Mouse (Mus musculus) MEL (cell line): ENCODE measurements at regions not wholly inside any gene's neighbourhood (a gene's known extent, or its start where the extent isn't known, plus 50 kb on each side); places are given as distances from the start of the nearest gene placed in this dataset.

Experiments
- DNase-seq: peaks from one replicate; pipeline ENCODE4 v3.0.0; 2011; ENCODE audit warnings: low read depth, low spot score
- H3K27ac ChIP-seq: 2 replicates; pipeline ENCODE4 v1.5.1; 2012; ENCODE audit warnings: low read depth, mild to moderate bottlenecking, control low read depth, low read length, moderate library complexity; ENCODE audit not compliant: control insufficient read depth
- H3K27me3 ChIP-seq, 2 experiments: fragments of 150-350 bp in 1 of 2; sonication (generic) in 1 of 2; 2 replicates each; pipeline ENCODE4 v1.6.1; 2012; ENCODE audit warnings: low read length in 2 of 2, mild to moderate bottlenecking in 2 of 2, improper control_type of control experiment in 1 of 2, moderate library complexity in 1 of 2; ENCODE audit not compliant: insufficient read depth in 2 of 2, control insufficient read depth in 1 of 2
- H3K36me3 ChIP-seq, 2 experiments: 2 replicates each; pipeline ENCODE4 v1.6.1; 2012 to 2014; ENCODE audit warnings: low read length in 2 of 2, improper control_type of control experiment in 1 of 2, inconsistent platforms in 1 of 2, mild to moderate bottlenecking in 1 of 2; ENCODE audit not compliant: insufficient read depth in 2 of 2, control insufficient read depth in 1 of 2
- H3K4me1 ChIP-seq, 2 experiments: fragments of 150-350 bp in 1 of 2; sonication (generic) in 1 of 2; 2 replicates each; pipeline ENCODE4 v1.6.1; 2012; ENCODE audit warnings: low read length in 2 of 2, improper control_type of control experiment in 1 of 2, mild to moderate bottlenecking in 1 of 2; ENCODE audit not compliant: insufficient read depth in 2 of 2, control insufficient read depth in 1 of 2
- H3K4me3 ChIP-seq, 2 experiments: fragments of 150-350 bp in 1 of 2; sonication (generic) in 1 of 2; 2 replicates each; pipeline ENCODE4 v1.5.1; 2012; ENCODE audit warnings: low read depth in 2 of 2, low read length in 2 of 2, mild to moderate bottlenecking in 2 of 2, moderate library complexity in 2 of 2, control low read depth in 1 of 2, improper control_type of control experiment in 1 of 2; ENCODE audit not compliant: control insufficient read depth in 1 of 2, insufficient read depth in 1 of 2
- H3K79me2 ChIP-seq: 2 replicates; pipeline ENCODE4 v1.6.1; 2012; ENCODE audit warnings: mild to moderate bottlenecking, low read length, moderate library complexity; ENCODE audit not compliant: control insufficient read depth, poor library complexity, insufficient read depth
- H3K9ac ChIP-seq: 2 replicates; pipeline ENCODE4 v1.6.1; 2012; ENCODE audit warnings: low read depth, mild to moderate bottlenecking, control low read depth, low read length, moderate library complexity; ENCODE audit not compliant: control insufficient read depth, poor library complexity, severe bottlenecking
- H3K9me3 ChIP-seq: fragments of 150-350 bp; sonication (generic); replicated peaks from 2 replicates; pipeline ENCODE4 v1.6.1; 2012; ENCODE audit warnings: mild to moderate bottlenecking, low read length, improper control_type of control experiment, moderate library complexity; ENCODE audit not compliant: insufficient read depth
- E2F4 ChIP-seq: IDR thresholded peaks from 2 replicates; pipeline ENCODE4 v1.6.1; 2011; ENCODE audit warnings: low read depth, low read length, improper control_type of control experiment, borderline replicate concordance
- ELF1 ChIP-seq: IDR thresholded peaks from 2 replicates; pipeline ENCODE4 v1.6.1; 2014; ENCODE audit warnings: low read depth, mild to moderate bottlenecking, inconsistent platforms, low read length, improper control_type of control experiment, moderate library complexity
- ETS1 ChIP-seq: IDR thresholded peaks from 2 replicates; pipeline ENCODE4 v1.6.1; 2012; ENCODE audit warnings: low read depth, mild to moderate bottlenecking, inconsistent platforms, low read length, improper control_type of control experiment, moderate library complexity
- GABPA ChIP-seq: IDR thresholded peaks from 2 replicates; pipeline ENCODE4 v1.6.1; 2012; ENCODE audit warnings: low read depth, mild to moderate bottlenecking, inconsistent platforms, low read length, improper control_type of control experiment, moderate library complexity
- GATA1 ChIP-seq: IDR thresholded peaks from 2 replicates; pipeline ENCODE4 v1.6.1; 2011; ENCODE audit warnings: low read depth, low read length, improper control_type of control experiment
- JUND ChIP-seq: IDR thresholded peaks from 2 replicates; pipeline ENCODE4 v1.6.1; 2011; ENCODE audit warnings: low read depth, mild to moderate bottlenecking, improper control_type of control experiment, low read length
- KAT2A ChIP-seq: conservative IDR thresholded peaks from 2 replicates; pipeline ENCODE4 v1.6.1; 2012; ENCODE audit warnings: low read depth, low read length, improper control_type of control experiment, inconsistent platforms
- MAFK ChIP-seq: IDR thresholded peaks from 2 replicates; pipeline ENCODE4 v1.6.1; 2011; ENCODE audit warnings: low read depth, mild to moderate bottlenecking, low read length, improper control_type of control experiment, borderline replicate concordance
- MAZ ChIP-seq: IDR thresholded peaks from 2 replicates; pipeline ENCODE4 v1.6.1; 2012; ENCODE audit warnings: low read depth, mild to moderate bottlenecking, inconsistent platforms, low read length, improper control_type of control experiment
- MEF2A ChIP-seq: IDR thresholded peaks from 2 replicates; pipeline ENCODE4 v1.6.1; 2014; ENCODE audit warnings: low read depth, mild to moderate bottlenecking, inconsistent platforms, low read length, improper control_type of control experiment; ENCODE audit not compliant: poor library complexity, insufficient replicate concordance, severe bottlenecking; ENCODE audit errors: extremely low read depth
- MYB ChIP-seq: IDR thresholded peaks from 2 replicates; pipeline ENCODE4 v1.6.1; 2011; ENCODE audit warnings: mild to moderate bottlenecking, low read depth, low read length, improper control_type of control experiment
- MYC ChIP-seq: IDR thresholded peaks from 2 replicates; pipeline ENCODE4 v1.6.1; 2011; ENCODE audit warnings: low read depth, mild to moderate bottlenecking, low read length, improper control_type of control experiment, moderate library complexity
- NRF1 ChIP-seq: IDR thresholded peaks from 2 replicates; pipeline ENCODE4 v1.6.1; 2014; ENCODE audit warnings: low read depth, mild to moderate bottlenecking, inconsistent platforms, low read length, improper control_type of control experiment, moderate library complexity; ENCODE audit not compliant: poor library complexity, insufficient read depth, severe bottlenecking
- POLR2A ChIP-seq, 2 experiments: IDR thresholded peaks; 2 replicates each; pipeline ENCODE4 v1.6.1; 2011 to 2012; ENCODE audit warnings: low read length in 2 of 2, mild to moderate bottlenecking in 2 of 2, control low read depth in 1 of 2, improper control_type of control experiment in 1 of 2, low read depth in 1 of 2, moderate library complexity in 1 of 2; ENCODE audit not compliant: control insufficient read depth in 1 of 2, insufficient read depth in 1 of 2, poor library complexity in 1 of 2
- POLR2AphosphoS2 ChIP-seq: IDR thresholded peaks from 2 replicates; pipeline ENCODE4 v1.6.1; 2011; ENCODE audit warnings: low read length, improper control_type of control experiment
- POLR2AphosphoS5 ChIP-seq: IDR thresholded peaks from 2 replicates; pipeline ENCODE4 v1.6.1; 2012; ENCODE audit warnings: low read depth, borderline replicate concordance, mild to moderate bottlenecking, inconsistent platforms, low read length, moderate library complexity, mixed read lengths
- RCOR1 ChIP-seq: IDR thresholded peaks from 2 replicates; pipeline ENCODE4 v1.6.1; 2012; ENCODE audit warnings: low read depth, mild to moderate bottlenecking, inconsistent platforms, low read length, improper control_type of control experiment
- SIN3A ChIP-seq: IDR thresholded peaks from 2 replicates; pipeline ENCODE4 v1.6.1; 2012; ENCODE audit warnings: low read length, improper control_type of control experiment, inconsistent platforms
- SMC3 ChIP-seq: IDR thresholded peaks from 2 replicates; pipeline ENCODE4 v1.6.1; 2011; ENCODE audit warnings: low read depth, low read length, improper control_type of control experiment
- TCF12 ChIP-seq: IDR thresholded peaks from 2 replicates; pipeline ENCODE4 v1.6.1; 2014; ENCODE audit warnings: low read depth, mild to moderate bottlenecking, inconsistent platforms, low read length, improper control_type of control experiment, moderate library complexity
- USF1 ChIP-seq: IDR thresholded peaks from 2 replicates; pipeline ENCODE4 v1.6.1; 2014; ENCODE audit warnings: low read depth, mild to moderate bottlenecking, inconsistent platforms, low read length, improper control_type of control experiment, moderate library complexity
- USF2 ChIP-seq, 2 experiments: IDR thresholded peaks; 2 replicates each; pipeline ENCODE4 v1.6.1; 2011 to 2012; ENCODE audit warnings: improper control_type of control experiment in 2 of 2, low read length in 2 of 2, borderline replicate concordance in 1 of 2, inconsistent platforms in 1 of 2, low read depth in 1 of 2, mild to moderate bottlenecking in 1 of 2; ENCODE audit not compliant: insufficient read depth in 1 of 2
- ZC3H11A ChIP-seq: IDR thresholded peaks from 2 replicates; pipeline ENCODE4 v1.6.1; 2012; ENCODE audit warnings: low read depth, mild to moderate bottlenecking, inconsistent platforms, low read length, improper control_type of control experiment
- ZKSCAN1 ChIP-seq: IDR thresholded peaks from 2 replicates; pipeline ENCODE4 v1.6.1; 2012; ENCODE audit warnings: low read depth, mild to moderate bottlenecking, inconsistent platforms, low read length, improper control_type of control experiment, moderate library complexity
- ZMIZ1 ChIP-seq: IDR thresholded peaks from 2 replicates; pipeline ENCODE4 v1.6.1; 2012; ENCODE audit warnings: low read depth, mild to moderate bottlenecking, inconsistent platforms, low read length, improper control_type of control experiment, moderate library complexity
- ZNF384 ChIP-seq: IDR thresholded peaks from 2 replicates; pipeline ENCODE4 v1.6.1; 2012; ENCODE audit warnings: low read depth, mild to moderate bottlenecking, inconsistent platforms, low read length, improper control_type of control experiment

- TF ChIP-seq NRF1, result no peak
- TF ChIP-seq KAT2A, result no peak
- TF ChIP-seq ZKSCAN1, result no peak
- no peak for TF ChIP-seq MAZ
- TF ChIP-seq MAFK, result no peak
- TF ChIP-seq USF1, result no peak
- no peak for TF ChIP-seq POLR2AphosphoS2
- TF ChIP-seq ZC3H11A, result no peak
- no peak for TF ChIP-seq ZNF384
- TF ChIP-seq POLR2A (IDR thresholded peaks at IDR 0.05; ENCODE audit: control insufficient read depth in 1 of 2, insufficient read depth in 1 of 2, low read depth in 1 of 2, low read length in 2 of 2, poor library complexity in 1 of 2), result no peak
- TF ChIP-seq MEF2A, result no peak
- no peak for TF ChIP-seq GATA1
- TF ChIP-seq SMC3, result no peak
- no peak for TF ChIP-seq ZMIZ1
- TF ChIP-seq MYC, result no peak
- TF ChIP-seq POLR2AphosphoS5, result no peak
- TF ChIP-seq E2F4, result no peak
- no peak for TF ChIP-seq MYB
- TF ChIP-seq RCOR1, result no peak
- no peaks in the 10 kb centered on the region for H3K27me3 ChIP-seq
- no peak overlapping the region for H3K27ac ChIP-seq
- no peaks in the 10 kb centered on the region for H3K79me2 ChIP-seq
- no peak for DNase-seq
- H3K9ac ChIP-seq, result no peak overlapping the region
- no peaks in the 10 kb centered on the region for H3K9me3 ChIP-seq
- H3K36me3 ChIP-seq, result no peaks in the 10 kb centered on the region
- H3K4me1 ChIP-seq, result no peaks in the 10 kb centered on the region
- no peak overlapping the region for H3K4me3 ChIP-seq
Observed at GRCm38 (mm10) chr10:38629907-38630505, 191.6 kb downstream of the Rfpl4b start.

GRCm38 (mm10) chr10:38623399-38623798 lies 198.2 kb downstream of the Rfpl4b start:
- no peak for DNase-seq
- TF ChIP-seq ETS1, result no peak
- TF ChIP-seq ZC3H11A, result no peak
- no peak for TF ChIP-seq KAT2A
- no peak for TF ChIP-seq NRF1
- TF ChIP-seq ELF1, result no peak
- TF ChIP-seq USF2 (IDR thresholded peaks at IDR 0.05; ENCODE audit: borderline replicate concordance in 1 of 2, insufficient read depth in 1 of 2, low read depth in 1 of 2, low read length in 2 of 2), result no peak
- TF ChIP-seq SMC3, result no peak
- TF ChIP-seq MAZ, result no peak
- no peak for TF ChIP-seq POLR2A (IDR thresholded peaks at IDR 0.05; ENCODE audit: control insufficient read depth in 1 of 2, insufficient read depth in 1 of 2, low read depth in 1 of 2, low read length in 2 of 2, poor library complexity in 1 of 2)
- no peak for TF ChIP-seq TCF12
- TF ChIP-seq JUND, result no peak
- TF ChIP-seq MAFK, result no peak
- no peak for TF ChIP-seq RCOR1
- no peak for TF ChIP-seq GABPA
- TF ChIP-seq SIN3A, result no peak
- H3K27ac ChIP-seq, result no peak overlapping the region
- no peak overlapping the region for H3K9ac ChIP-seq
- H3K27me3 ChIP-seq, result no peaks in the 10 kb centered on the region
- H3K79me2 ChIP-seq, result no peaks in the 10 kb centered on the region
- H3K9me3 ChIP-seq, result no peaks in the 10 kb centered on the region
- no peaks in the 10 kb centered on the region for H3K36me3 ChIP-seq
- H3K4me1 ChIP-seq, result no peaks in the 10 kb centered on the region
- no peak overlapping the region for H3K4me3 ChIP-seq
